Mouse (Mus musculus): ENCODE data around the gene Rsph10b.

Rsph10b gene

DNA sequence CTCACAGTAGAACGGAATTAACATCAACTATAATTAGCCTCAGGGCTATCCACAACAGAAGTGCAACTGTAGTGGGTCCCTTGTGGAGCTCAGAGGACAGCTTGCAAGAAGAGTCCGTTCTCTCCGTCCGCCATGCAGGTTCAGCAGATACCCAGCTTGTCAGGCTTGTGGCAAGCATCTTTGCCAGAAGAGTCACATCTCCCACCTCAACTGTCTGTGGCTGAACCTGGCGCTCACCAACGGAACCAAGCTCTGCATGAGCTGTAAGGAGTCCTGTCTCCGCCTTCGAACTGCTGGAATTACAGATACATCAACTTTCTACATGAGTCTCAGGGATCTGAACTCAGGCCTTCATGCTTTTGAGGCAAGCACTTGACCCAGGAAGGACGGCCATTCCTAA, 3.3 kb downstream of the Rsph10b start:
- in situ Hi-C loops (cut with MboI), result no loop called here

DNA sequence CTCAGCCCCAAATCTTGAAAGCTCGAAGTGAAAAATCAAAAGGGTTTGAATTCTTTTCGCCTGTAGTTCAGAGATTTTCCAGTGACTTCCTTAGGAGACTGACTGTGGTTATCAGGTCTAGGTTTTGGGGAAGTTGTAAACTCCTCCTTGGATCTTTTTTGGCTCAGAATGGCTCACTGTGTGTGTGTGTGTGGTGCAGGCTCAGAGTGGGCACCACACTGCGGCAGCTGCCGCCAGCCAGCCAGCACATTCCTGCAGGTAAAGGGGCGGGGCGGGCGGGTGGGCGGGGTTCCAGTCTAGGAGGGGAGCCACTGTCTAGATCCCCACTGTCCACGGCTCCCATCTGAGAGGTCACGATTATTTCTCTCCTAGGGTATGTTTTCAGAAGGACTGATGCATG, 8.8 kb downstream of the Rsph10b start:
- in situ Hi-C loops (cut with MboI), result no loop called here

GRCm38 (mm10) chr5:143943231-143944125, 10.6 kb downstream of the Rsph10b start:
- in situ Hi-C loops (cut with MboI), result no loop called here

GRCm38 (mm10) chr5:143948361-143948760, 15.5 kb downstream of the Rsph10b start:
- in situ Hi-C loops (cut with MboI), result no loop called here

DNA sequence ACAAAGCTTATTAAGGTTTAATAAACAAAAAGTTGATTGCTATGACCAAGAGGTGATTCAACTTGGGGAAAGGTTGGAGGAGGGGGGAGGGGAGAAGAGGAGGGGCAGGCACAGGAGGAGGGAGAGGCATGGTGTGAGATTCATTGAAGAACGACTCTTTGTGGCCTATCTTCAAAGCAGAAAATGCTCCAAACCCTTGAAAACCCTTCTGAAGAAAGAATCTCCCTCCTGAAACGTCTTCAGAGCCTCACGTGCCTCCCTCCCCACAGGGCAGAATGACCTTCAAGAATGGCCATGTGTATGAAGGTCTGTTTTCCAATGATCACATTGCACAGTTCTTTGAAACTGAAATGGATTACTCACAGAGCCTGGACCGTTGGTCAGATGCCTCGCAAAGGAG, 17.2 kb downstream of the Rsph10b start:
- in situ Hi-C loops (cut with MboI), result no loop called here

GRCm38 (mm10) chr5:143957101-143957500, 24.3 kb downstream of the Rsph10b start:
- in situ Hi-C loops (cut with MboI), result no loop called here

- in situ Hi-C loops (cut with MboI), result no loop called here
Measured at GRCm38 (mm10) chr5:143959551-143959950, 26.7 kb downstream of the Rsph10b start.

GRCm38 (mm10) chr5:143961176-143961575, 28.3 kb downstream of the Rsph10b start:
- in situ Hi-C loops (cut with MboI), result no loop called here

GRCm38 (mm10) chr5:143965586-143966345, 32.9 kb downstream of the Rsph10b start:
- in situ Hi-C loops (cut with MboI), result no loop called here

- in situ Hi-C loops (cut with MboI), result no loop called here
Measured at GRCm38 (mm10) chr5:143966671-143967070, 33.8 kb downstream of the Rsph10b start.

DNA sequence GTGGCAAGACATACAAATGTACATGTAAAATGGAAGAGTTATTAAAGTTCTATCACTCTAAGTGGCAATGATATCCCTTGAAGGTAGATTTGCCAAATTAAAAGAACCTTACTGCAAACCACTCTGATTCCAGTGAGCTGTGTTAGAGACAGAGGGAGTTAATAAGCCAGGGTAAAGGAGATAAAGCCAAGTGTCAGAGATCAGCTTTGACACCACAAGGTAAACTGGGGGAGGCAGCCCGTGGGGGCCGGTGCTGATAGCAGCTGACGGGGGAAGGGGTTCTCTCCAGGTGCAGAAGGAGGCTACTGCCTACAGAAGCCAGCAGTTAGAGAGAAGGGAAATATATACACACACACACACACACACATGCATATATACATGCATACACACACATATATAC, 39.8 kb downstream of the Rsph10b start:
- in situ Hi-C loops (cut with MboI), result no loop called here

DNA sequence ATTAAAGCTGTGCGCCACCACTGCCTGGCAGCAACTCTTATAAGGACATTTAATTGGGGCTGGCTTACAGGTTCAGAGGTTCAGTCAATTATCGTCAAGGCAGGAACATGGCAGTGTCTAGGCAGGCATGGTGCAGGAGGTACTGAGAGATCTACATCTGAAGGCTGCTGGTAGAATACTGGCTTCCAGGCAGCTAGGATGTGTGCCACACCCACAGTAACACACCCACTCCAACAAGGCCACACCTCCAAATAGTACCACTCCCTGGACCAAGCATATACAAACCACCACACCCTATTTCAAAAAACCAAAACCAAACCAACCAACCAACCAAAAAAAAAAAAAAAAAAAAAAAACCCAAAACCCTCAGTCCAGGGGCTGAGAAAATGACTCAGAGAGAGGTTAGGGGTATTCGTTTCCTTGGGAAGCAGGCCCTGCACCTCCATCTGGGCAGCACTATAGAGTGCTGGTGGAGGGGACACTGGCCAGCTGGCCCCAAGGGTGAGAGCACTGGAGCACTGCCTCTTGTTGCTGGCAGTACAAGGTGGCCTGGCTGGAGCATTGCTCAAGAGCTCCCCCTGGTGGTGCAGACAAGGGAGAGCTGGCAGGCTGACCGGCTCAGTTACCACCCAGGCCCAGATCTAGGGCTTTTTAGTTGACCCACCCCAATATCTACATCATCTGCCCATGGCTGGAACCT, 42.2 kb downstream of the Rsph10b start:
- in situ Hi-C loops (cut with MboI), result no loop called here

DNA sequence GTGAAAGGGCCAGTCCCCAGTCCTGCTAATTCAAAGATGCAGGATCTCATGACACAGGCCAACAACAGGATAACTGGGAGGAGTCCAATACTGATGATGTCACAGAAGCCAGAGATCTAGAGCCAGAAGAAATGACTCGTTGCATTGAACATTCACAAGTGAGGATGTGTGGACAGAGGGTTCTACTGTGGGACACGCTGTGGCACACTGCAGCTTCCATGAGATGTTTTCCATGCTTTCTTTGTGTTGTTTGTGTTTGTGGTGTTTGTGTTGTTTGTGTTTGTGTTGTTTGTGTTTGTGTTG, 42.7 kb downstream of the Rsph10b start:
- in situ Hi-C loops (cut with MboI), result no loop called here

- in situ Hi-C loops (cut with MboI), result no loop called here
Measured at GRCm38 (mm10) chr5:143976232-143976631, 43.4 kb downstream of the Rsph10b start.

DNA sequence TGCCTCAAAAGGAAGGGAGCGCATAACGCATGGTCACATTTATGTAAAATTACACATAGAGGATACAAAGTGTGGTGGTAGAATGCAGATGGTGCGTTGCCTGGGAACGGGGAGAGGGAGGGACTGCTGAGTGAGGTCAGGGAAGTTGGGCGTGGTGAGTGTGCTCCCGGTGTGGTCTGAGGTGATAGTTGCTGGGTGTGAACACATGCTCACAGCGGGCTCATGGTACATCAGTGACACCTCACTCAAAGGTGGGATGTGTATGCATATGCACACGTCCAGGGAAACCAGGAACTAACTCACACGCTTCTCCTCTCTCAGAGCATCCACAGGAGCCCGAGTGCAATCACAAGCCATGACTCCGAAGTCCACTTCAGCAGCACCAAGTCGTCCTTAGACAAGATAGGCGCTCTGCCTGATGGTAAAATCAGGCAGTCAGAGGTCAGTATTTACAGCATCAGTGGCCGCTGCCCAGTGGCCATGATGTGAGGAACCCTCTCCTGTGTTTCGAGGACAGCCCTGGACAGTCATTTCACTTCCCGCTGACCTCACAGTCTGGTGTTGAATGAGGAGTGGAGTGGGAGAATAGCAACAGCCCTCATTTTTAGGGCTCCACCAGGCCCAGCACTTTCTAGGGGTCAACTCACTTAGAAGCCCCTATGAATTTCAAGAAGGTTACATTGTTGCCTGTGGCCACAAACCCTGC, 44.0 kb downstream of the Rsph10b start:
- in situ Hi-C loops (cut with MboI), result no loop called here

GRCm38 (mm10) chr5:143980858-143981257, 48.0 kb downstream of the Rsph10b start:
- in situ Hi-C loops (cut with MboI), result no loop called here

GRCm38 (mm10) chr5:143982361-143982760, 49.5 kb downstream of the Rsph10b start:
- in situ Hi-C loops (cut with MboI), result no loop called here

DNA sequence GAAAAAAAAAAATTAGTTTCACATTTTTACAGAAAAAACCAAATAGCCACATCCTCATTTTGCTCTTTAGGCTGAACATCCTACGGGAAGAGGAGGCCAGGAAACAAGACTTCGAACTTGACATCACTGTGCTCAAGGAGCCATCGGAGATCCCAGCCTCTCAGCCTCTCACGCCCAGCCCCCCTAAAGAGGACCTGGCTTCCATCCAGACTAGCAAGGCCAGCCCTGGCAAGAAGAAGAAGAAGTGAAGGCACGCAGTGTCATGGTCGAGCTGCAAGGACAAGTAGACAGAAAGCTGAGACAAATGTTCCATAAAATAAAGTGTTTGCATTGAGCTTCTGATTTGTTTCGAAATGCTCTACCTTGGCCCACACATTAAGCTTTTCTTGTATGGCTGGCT, 52.5 kb downstream of the Rsph10b start:
- in situ Hi-C loops (cut with MboI), result no loop called here

GRCm38 (mm10) chr5:143987596-143987995, 54.8 kb downstream of the Rsph10b start:
- in situ Hi-C loops (cut with MboI), result no loop called here

DNA sequence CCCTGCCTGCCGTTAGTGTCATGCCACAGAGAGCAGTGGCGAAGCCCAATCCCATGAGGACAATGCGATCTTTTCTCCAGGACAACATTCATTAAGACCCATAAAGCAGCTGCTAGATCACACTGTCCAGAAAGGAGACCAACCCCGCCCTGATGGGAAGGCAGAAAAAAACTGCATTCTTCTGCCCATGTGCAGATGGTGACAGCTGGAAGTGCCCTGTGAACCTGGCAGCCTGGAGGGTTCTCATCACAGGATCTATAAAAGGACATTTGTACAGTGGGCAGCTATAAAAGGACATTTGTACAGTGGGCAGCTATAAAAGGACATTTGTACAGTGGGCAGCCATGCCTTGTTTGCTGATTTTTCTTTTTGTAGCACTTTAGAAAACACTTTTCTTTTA, 56.2 kb downstream of the Rsph10b start:
- in situ Hi-C loops (cut with MboI), result no loop called here

DNA sequence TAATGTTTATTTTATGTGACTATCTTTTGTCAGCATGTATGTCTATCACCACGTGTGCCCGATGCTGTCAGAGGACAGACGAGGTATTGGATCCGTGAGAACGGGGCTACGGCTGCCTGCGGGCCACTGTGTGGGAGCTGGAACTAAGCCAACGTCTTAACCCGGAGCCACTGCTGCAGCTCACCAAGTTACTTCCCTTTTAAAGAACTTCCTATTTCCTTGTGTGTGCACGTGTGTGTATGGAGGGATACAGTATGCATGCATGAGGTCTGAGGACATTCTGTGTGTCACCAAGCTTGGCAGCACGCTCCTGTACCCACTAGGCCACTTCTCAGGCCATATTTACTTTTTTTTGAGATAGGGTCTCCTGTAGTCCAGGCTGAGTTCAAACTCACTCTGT, 57.3 kb downstream of the Rsph10b start:
- in situ Hi-C loops (cut with MboI), result no loop called here

- in situ Hi-C loops (cut with MboI), result no loop called here
Measured at GRCm38 (mm10) chr5:143992661-143993060, 59.8 kb downstream of the Rsph10b start.
